Mouse (Mus musculus): ENCODE results near the gene Tmem94.

DNA sequence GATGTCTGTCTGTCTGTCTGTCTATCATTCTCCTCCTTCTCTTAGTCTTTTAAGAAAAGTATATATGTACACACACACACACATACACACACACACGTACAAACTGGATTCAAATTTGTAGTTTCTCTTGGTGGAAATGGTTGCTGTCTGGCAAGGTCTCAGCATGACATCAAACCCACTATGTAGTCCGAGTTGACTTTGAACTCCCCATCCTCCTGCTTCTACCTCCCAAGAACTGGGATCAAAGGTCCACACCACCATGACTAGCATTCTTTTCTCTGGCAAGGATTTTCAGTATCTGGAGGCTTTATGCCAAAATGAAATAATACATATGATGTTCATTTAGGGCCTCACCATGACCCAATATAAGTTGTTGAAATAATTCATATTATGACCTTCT is 42.0 kb upstream of the Tmem94 start:
- TF ChIP-seq CTCF (IDR thresholded peaks at IDR 0.05; ENCODE audit: low read depth, low read length): no peak
- no peak for TF ChIP-seq POLR2A (IDR thresholded peaks at IDR 0.05; ENCODE audit: borderline replicate concordance, low read depth, low read length)

Measured in bone marrow macrophage, adult 2 months (primary cell).